Mouse (Mus musculus): ENCODE results near the gene Clcnkb.

The Clcnkb gene

GRCm38 (mm10) chr4:141425484-141426479, 10.0 kb upstream of the Clcnkb start:
- DNase-seq (ENCODE audit: low read depth, low spot score): peak; percentile 84
- Histone ChIP-seq H3K27me3 (ENCODE audit: control insufficient read depth, insufficient read depth, low read length, poor library complexity, severe bottlenecking) (no peaks in the 10 kb centered on the region), H3K36me3 (ENCODE audit: control insufficient read depth, insufficient read depth, low read length, poor library complexity, severe bottlenecking) (no peaks in the 10 kb centered on the region)

- H3K27me3 ChIP-seq (ENCODE audit: control insufficient read depth, insufficient read depth, low read length, poor library complexity, severe bottlenecking): no peaks in the 10 kb centered on the region
- no peaks in the 10 kb centered on the region for H3K36me3 ChIP-seq (ENCODE audit: control insufficient read depth, insufficient read depth, low read length, poor library complexity, severe bottlenecking)
- no peak for DNase-seq (ENCODE audit: low read depth, low spot score)
Measured at GRCm38 (mm10) chr4:141423691-141424431, 8.0 kb upstream of the Clcnkb start.

GRCm38 (mm10) chr4:141423288-141423687, 7.5 kb upstream of the Clcnkb start:
- Histone ChIP-seq H3K36me3 (ENCODE audit: control insufficient read depth, insufficient read depth, low read length, poor library complexity, severe bottlenecking) (no peaks in the 10 kb centered on the region), H3K27me3 (ENCODE audit: control insufficient read depth, insufficient read depth, low read length, poor library complexity, severe bottlenecking) (no peaks in the 10 kb centered on the region)
- no peak for DNase-seq (ENCODE audit: low read depth, low spot score)

GRCm38 (mm10) chr4:141422841-141423240, 7.0 kb upstream of the Clcnkb start:
- Histone ChIP-seq H3K36me3 (ENCODE audit: control insufficient read depth, insufficient read depth, low read length, poor library complexity, severe bottlenecking) (no peaks in the 10 kb centered on the region), H3K27me3 (ENCODE audit: control insufficient read depth, insufficient read depth, low read length, poor library complexity, severe bottlenecking) (no peaks in the 10 kb centered on the region)
- no peak for DNase-seq (ENCODE audit: low read depth, low spot score)

GRCm38 (mm10) chr4:141421423-141421822, 5.6 kb upstream of the Clcnkb start:
- no peak for DNase-seq (ENCODE audit: low read depth, low spot score)
- no peaks in the 10 kb centered on the region for H3K36me3 ChIP-seq (ENCODE audit: control insufficient read depth, insufficient read depth, low read length, poor library complexity, severe bottlenecking)

GRCm38 (mm10) chr4:141420886-141421285, 5.1 kb upstream of the Clcnkb start:
- Histone ChIP-seq H3K27me3 (ENCODE audit: control insufficient read depth, insufficient read depth, low read length, poor library complexity, severe bottlenecking) (no peaks in the 10 kb centered on the region), H3K36me3 (ENCODE audit: control insufficient read depth, insufficient read depth, low read length, poor library complexity, severe bottlenecking) (no peaks in the 10 kb centered on the region)
- no peak for DNase-seq (ENCODE audit: low read depth, low spot score)

More at GRCm38 (mm10) chr4:141421423-141421822, 5.6 kb upstream of the Clcnkb start:
- no peaks in the 10 kb centered on the region for H3K27me3 ChIP-seq (ENCODE audit: control insufficient read depth, insufficient read depth, low read length, poor library complexity, severe bottlenecking)

- DNase-seq (ENCODE audit: low read depth, low spot score): no peak
- no peaks in the 10 kb centered on the region for H3K36me3 ChIP-seq (ENCODE audit: control insufficient read depth, insufficient read depth, low read length, poor library complexity, severe bottlenecking)
- no peaks in the 10 kb centered on the region for H3K27me3 ChIP-seq (ENCODE audit: control insufficient read depth, insufficient read depth, low read length, poor library complexity, severe bottlenecking)
Measured at GRCm38 (mm10) chr4:141420192-141420829, 4.5 kb upstream of the Clcnkb start, which contains the start of gene Hspb7. Hspb7 (plus strand) TSS chr4:141420779.

- DNase-seq (ENCODE audit: low read depth, low spot score): peak; percentile 90
- H3K27me3 ChIP-seq (ENCODE audit: control insufficient read depth, insufficient read depth, low read length, poor library complexity, severe bottlenecking): no peaks in the 10 kb centered on the region
- no peaks in the 10 kb centered on the region for H3K36me3 ChIP-seq (ENCODE audit: control insufficient read depth, insufficient read depth, low read length, poor library complexity, severe bottlenecking)
Measured at GRCm38 (mm10) chr4:141419398-141420191, 3.8 kb upstream of the Clcnkb start.

GRCm38 (mm10) chr4:141411430-141411992, 4.3 kb downstream of the Clcnkb start:
- no peaks in the 10 kb centered on the region for H3K36me3 ChIP-seq (ENCODE audit: control insufficient read depth, insufficient read depth, low read length, poor library complexity, severe bottlenecking)
- DNase-seq (ENCODE audit: low read depth, low spot score): peak; percentile 34
- no peaks in the 10 kb centered on the region for H3K27me3 ChIP-seq (ENCODE audit: control insufficient read depth, insufficient read depth, low read length, poor library complexity, severe bottlenecking)

GRCm38 (mm10) chr4:141408577-141408976, 7.2 kb downstream of the Clcnkb start:
- Histone ChIP-seq H3K27me3 (ENCODE audit: control insufficient read depth, insufficient read depth, low read length, poor library complexity, severe bottlenecking) (no peaks in the 10 kb centered on the region), H3K36me3 (ENCODE audit: control insufficient read depth, insufficient read depth, low read length, poor library complexity, severe bottlenecking) (no peaks in the 10 kb centered on the region)
- DNase-seq (ENCODE audit: low read depth, low spot score): no peak

- H3K27me3 ChIP-seq (ENCODE audit: control insufficient read depth, insufficient read depth, low read length, poor library complexity, severe bottlenecking): no peaks in the 10 kb centered on the region
- H3K36me3 ChIP-seq (ENCODE audit: control insufficient read depth, insufficient read depth, low read length, poor library complexity, severe bottlenecking): no peaks in the 10 kb centered on the region
- peak; percentile 74 for DNase-seq (ENCODE audit: low read depth, low spot score)
Measured at GRCm38 (mm10) chr4:141406516-141407299, 9.1 kb downstream of the Clcnkb start.

GRCm38 (mm10) chr4:141405314-141405622, 10.5 kb downstream of the Clcnkb start:
- no peaks in the 10 kb centered on the region for H3K27me3 ChIP-seq (ENCODE audit: control insufficient read depth, insufficient read depth, low read length, poor library complexity, severe bottlenecking)
- DNase-seq (ENCODE audit: low read depth, low spot score): no peak
- H3K36me3 ChIP-seq (ENCODE audit: control insufficient read depth, insufficient read depth, low read length, poor library complexity, severe bottlenecking): no peaks in the 10 kb centered on the region

- Histone ChIP-seq H3K36me3 (ENCODE audit: control insufficient read depth, insufficient read depth, low read length, poor library complexity, severe bottlenecking) (no peaks in the 10 kb centered on the region), H3K27me3 (ENCODE audit: control insufficient read depth, insufficient read depth, low read length, poor library complexity, severe bottlenecking) (no peaks in the 10 kb centered on the region)
- peak; percentile 94 for DNase-seq (ENCODE audit: low read depth, low spot score)
Measured at GRCm38 (mm10) chr4:141404518-141405313, 11.1 kb downstream of the Clcnkb start.

All from splenic B cell, adult 2 months (primary cell).